Mouse (Mus musculus): ENCODE measurements at regions not wholly inside any gene's neighbourhood (a gene's known extent, or its start where the extent isn't known, plus 50 kb on each side); places are given as distances from the start of the nearest gene placed in this dataset.

DNA sequence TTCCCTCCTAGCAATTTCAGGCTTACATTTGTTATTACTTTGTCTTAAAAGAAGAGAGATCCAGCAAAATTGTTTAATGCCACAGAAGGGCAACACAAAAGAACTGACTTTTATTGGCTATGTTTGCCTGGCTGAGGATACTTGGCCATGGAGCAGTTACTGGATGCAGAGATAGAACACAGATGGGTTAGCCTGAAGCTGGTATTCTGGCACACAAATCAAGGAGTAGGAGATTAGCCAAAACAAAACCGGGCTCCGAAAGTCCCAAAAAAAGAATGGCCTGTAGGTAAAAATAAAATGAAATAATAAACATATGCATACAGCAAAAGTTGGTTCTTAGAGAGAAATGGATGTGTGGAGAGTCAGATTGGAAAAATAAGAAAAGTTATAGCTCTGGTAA lies 78.2 kb upstream of the Tmtc2 start:
- TF ChIP-seq HCFC1 (IDR thresholded peaks at IDR 0.05; ENCODE audit: borderline replicate concordance, insufficient read depth, low read length) (no peak), CHD2 (IDR thresholded peaks at IDR 0.05; ENCODE audit: low read depth, low read length) (no peak), ZNF384 (IDR thresholded peaks at IDR 0.05; ENCODE audit: low read depth, low read length) (no peak), MAFK (IDR thresholded peaks at IDR 0.05; ENCODE audit: insufficient read depth, low read depth, low read length) (no peak), ZC3H11A (IDR thresholded peaks at IDR 0.05; ENCODE audit: borderline replicate concordance, low read depth, low read length) (no peak)

Data from ES-E14 (cell line).